Mouse (Mus musculus): ENCODE data around the gene Mfn2. TPM values are rescaled to one million over a fixed set of nuclear protein-coding genes. Genes with fewer than 3 reads are reported as not detected.

Gene Mfn2
- polyA plus RNA-seq, 1 experiment from 2014 or later = 43.4 TPM

DNA sequence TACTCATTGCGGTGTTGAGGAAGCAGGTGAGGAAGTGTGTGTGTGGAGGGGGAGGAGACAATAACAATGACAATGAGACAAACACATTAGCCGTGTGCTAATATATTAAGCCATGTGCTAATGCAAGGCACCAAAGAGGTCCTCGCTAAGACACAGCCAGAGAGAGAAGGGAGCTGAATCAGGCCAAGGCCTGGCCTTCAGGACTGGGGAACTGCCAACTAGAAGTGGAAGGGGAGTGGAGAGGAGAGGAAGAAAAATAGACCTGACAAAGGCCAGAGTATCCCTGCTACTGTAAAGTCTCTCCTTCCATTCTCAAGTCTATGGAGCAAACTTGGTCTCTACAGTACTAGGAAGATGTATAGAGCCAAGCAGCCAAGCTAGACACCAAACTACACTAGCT lies 903 bp downstream of the Mfn2 start:
- Histone ChIP-seq H3K4me1 (peaks cover 20% of the 10 kb centered on the region), H3K27me3 (ENCODE audit: poor library complexity, severe bottlenecking) (no peaks in the 10 kb centered on the region), H3K9me3 (no peaks in the 10 kb centered on the region), H3K4me3 (peak overlapping the region; percentile 93), H3K27ac (no peak overlapping the region), H3K36me3 (replicated peaks) (peaks cover 45% of the 10 kb centered on the region)
- DNase-seq (ENCODE audit: extremely low spot score, low spot score) = no peak
- WGBS = 82% methylated on average over 3 of the region's 3 CpGs

DNA sequence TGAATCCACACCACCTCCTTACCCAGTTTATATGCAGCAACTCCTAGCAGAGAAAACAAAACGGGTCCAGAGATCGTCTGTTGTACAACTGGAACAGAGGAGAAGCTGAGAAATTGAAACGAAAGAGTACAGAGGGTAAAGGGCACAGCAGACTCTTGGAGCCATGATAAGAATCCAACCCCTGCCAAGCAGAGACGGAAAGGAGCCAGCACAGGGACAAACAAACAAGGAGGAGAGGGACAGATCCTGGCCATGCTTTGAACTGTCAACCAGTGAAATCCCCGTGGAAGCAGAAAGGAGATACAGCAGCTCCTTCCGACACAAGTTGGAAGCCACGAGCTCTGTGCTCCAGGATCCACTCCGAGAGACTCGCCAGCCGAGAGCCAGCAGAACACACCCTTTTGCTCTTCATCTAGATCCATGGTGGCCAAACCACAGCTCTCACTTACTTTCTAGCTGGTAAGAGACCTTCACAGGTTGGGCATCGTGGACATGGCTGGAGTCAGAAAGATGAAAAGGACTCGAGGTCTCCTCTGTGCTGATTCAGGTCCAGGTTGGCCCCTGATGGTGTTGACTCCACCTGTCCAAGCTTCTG lies 1.5 kb downstream of the Mfn2 start:
- DNase-seq (ENCODE audit: extremely low spot score, low spot score) = no peak
- peaks cover 51% of the 10 kb centered on the region for H3K36me3 ChIP-seq (replicated peaks)
- no peaks in the 10 kb centered on the region for H3K9me3 ChIP-seq
- WGBS = 90% methylated on average over 12 of the region's 12 CpGs
- peak overlapping the region; percentile 93; the same call in 1 of the 2 replicates for H3K4me3 ChIP-seq
- peaks cover 20% of the 10 kb centered on the region for H3K4me1 ChIP-seq
- no peak overlapping the region for H3K27ac ChIP-seq
- no peaks in the 10 kb centered on the region for H3K27me3 ChIP-seq (ENCODE audit: poor library complexity, severe bottlenecking)

DNA sequence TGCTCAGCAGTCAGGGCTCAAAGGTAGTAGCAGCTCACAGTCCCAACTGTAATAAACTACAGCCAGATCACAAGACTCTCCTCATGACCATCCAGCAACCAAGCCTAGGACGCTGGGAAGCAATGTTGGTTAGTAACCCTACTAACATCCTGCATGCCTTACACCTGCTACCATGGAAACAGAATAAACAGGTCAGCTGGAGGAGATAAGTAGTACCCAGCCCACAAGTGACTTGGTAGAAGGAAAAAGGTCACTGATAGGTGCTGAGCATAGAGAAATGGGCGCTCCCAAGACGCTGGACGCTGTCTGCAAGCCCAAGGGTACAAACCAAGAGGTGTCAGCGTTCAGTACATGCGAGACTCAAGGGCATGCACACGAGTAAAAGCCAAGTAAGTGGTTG lies 4.1 kb downstream of the Mfn2 start:
- Histone ChIP-seq H3K27ac (no peak overlapping the region), H3K27me3 (ENCODE audit: poor library complexity, severe bottlenecking) (no peaks in the 10 kb centered on the region), H3K4me3 (no peak overlapping the region), H3K4me1 (peaks cover 19% of the 10 kb centered on the region), H3K9me3 (no peaks in the 10 kb centered on the region), H3K36me3 (replicated peaks) (peaks cover 76% of the 10 kb centered on the region)
- 96% methylated on average over 7 of the region's 7 CpGs for WGBS
- no peak for DNase-seq (ENCODE audit: extremely low spot score, low spot score)

- Histone ChIP-seq H3K9me3 (no peaks in the 10 kb centered on the region), H3K36me3 (replicated peaks) (peaks cover 96% of the 10 kb centered on the region), H3K27me3 (ENCODE audit: poor library complexity, severe bottlenecking) (no peaks in the 10 kb centered on the region), H3K27ac (no peak overlapping the region), H3K4me3 (no peak overlapping the region), H3K4me1 (no peaks in the 10 kb centered on the region)
- WGBS = 89% methylated on average over 3 of the region's 3 CpGs
- no peak for DNase-seq (ENCODE audit: extremely low spot score, low spot score)
These were observed 7.2 kb downstream of the Mfn2 start for GRCm38 (mm10) chr4:147897348-147897747.

DNA sequence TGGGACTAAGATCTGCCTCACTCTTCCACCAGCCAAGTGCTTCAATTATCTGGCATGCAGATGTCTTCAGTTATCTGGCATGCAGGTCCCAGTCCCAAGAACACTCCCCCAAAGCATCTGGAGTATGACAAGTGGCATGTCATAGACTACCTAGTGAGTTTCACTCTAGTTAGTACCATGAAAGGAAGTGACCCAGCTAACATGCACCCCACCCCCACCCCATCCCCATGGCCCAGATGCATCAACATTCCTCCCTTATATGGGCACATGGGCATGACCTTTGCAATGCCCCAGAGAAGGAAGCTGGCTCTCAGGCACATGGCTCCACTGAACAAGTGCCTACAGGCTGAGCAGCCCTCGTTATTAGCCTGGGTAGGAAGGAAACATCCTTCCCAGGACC lies 8.1 kb downstream of the Mfn2 start:
- Histone ChIP-seq H3K9me3 (no peaks in the 10 kb centered on the region), H3K4me3 (no peak overlapping the region), H3K27ac (no peak overlapping the region), H3K4me1 (no peaks in the 10 kb centered on the region), H3K27me3 (ENCODE audit: poor library complexity, severe bottlenecking) (no peaks in the 10 kb centered on the region), H3K36me3 (replicated peaks) (peaks cover 97% of the 10 kb centered on the region)
- WGBS = 89% methylated on average over 1 of the region's 1 CpGs
- no peak for DNase-seq (ENCODE audit: extremely low spot score, low spot score)

DNA sequence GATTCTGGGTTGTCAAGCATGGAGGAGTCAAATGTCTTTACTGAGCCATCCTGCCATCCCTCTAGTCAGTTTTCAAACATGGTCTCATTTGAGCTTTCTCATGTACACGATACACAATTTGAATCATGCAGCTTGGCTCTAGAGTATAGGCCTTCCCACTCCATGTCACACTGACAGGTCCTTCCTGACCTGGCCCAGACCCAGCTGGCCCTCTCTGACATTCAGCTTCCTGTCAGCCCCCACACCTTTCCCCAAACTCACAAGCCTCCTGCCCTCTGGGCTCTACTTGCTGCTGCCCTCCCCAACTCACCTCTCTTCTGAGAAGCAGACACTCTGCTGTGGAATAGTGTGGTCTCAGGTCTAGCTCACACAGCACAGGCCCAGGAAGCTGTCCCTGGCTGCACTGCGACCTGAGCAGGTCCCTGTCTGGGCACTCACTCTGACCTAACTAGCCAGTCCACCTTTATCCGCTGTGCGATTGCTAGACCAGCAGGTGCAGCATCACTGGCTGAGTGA lies 8.6 kb downstream of the Mfn2 start:
- Histone ChIP-seq H3K9me3 (no peaks in the 10 kb centered on the region), H3K4me3 (no peak overlapping the region), H3K36me3 (replicated peaks) (peaks cover 99% of the 10 kb centered on the region), H3K4me1 (no peaks in the 10 kb centered on the region), H3K27ac (no peak overlapping the region), H3K27me3 (ENCODE audit: poor library complexity, severe bottlenecking) (no peaks in the 10 kb centered on the region)
- 90% methylated on average over 4 of the region's 4 CpGs for WGBS
- DNase-seq (ENCODE audit: extremely low spot score, low spot score) = no peak

DNA sequence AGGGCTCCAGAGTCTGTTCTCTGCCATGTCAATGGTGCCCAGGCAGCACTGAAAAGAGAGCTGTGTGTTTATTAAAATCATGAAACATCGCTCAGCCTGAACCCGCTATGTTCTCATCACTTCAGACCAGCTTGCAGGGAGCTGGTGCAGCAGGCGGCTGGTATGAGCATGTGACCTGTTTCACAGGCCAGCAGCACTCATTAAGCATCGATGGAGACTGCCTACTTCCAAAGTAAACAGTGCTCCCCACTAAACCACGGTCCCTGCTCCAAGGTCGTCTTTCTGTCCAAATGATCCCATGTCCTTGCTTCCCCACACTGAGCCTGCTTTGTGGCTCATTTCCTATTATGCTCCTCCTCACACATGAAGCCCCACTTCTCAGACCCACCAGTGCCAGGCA lies 14.2 kb downstream of the Mfn2 start:
- Histone ChIP-seq H3K27ac (no peak overlapping the region), H3K4me3 (no peak overlapping the region), H3K36me3 (replicated peaks) (peaks cover 95% of the 10 kb centered on the region), H3K27me3 (ENCODE audit: poor library complexity, severe bottlenecking) (no peaks in the 10 kb centered on the region), H3K9me3 (no peaks in the 10 kb centered on the region), H3K4me1 (no peaks in the 10 kb centered on the region)
- WGBS = 95% methylated on average over 6 of the region's 6 CpGs
- DNase-seq (ENCODE audit: extremely low spot score, low spot score) = no peak

GRCm38 (mm10) chr4:147888237-147888636 lies 16.3 kb downstream of the Mfn2 start:
- no peak overlapping the region for H3K4me3 ChIP-seq
- 94% methylated on average over 4 of the region's 4 CpGs for WGBS
- no peak for DNase-seq (ENCODE audit: extremely low spot score, low spot score)
- no peaks in the 10 kb centered on the region for H3K9me3 ChIP-seq
- H3K36me3 ChIP-seq (replicated peaks) = peaks cover 95% of the 10 kb centered on the region
- H3K27ac ChIP-seq = no peak overlapping the region
- H3K4me1 ChIP-seq = no peaks in the 10 kb centered on the region
- H3K27me3 ChIP-seq (ENCODE audit: poor library complexity, severe bottlenecking) = no peaks in the 10 kb centered on the region

DNA sequence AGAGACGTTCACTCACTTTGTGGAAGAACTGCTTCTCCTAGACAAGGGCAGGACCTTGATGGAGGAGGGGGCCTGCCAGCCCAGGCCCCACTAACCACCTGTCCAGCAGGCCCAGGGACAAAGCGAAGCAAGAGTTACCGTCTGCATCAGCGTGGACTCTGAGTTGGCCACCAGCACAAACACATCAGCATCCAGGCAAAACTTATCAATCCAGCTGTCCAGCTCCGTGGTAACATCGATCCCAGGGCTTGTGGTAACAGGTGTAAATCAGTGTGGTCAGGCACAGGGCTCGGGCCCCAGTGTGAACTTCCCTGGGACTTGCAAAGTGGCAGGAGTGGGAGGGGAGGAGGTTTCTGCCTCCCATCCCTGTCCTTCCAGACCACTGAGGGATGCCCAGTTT lies 17.2 kb downstream of the Mfn2 start:
- Histone ChIP-seq H3K4me3 (no peak overlapping the region), H3K36me3 (replicated peaks) (peaks cover 95% of the 10 kb centered on the region), H3K27me3 (ENCODE audit: poor library complexity, severe bottlenecking) (no peaks in the 10 kb centered on the region), H3K27ac (no peak overlapping the region), H3K4me1 (no peaks in the 10 kb centered on the region), H3K9me3 (no peaks in the 10 kb centered on the region)
- no peak for DNase-seq (ENCODE audit: extremely low spot score, low spot score)
- WGBS = 95% methylated on average over 7 of the region's 7 CpGs

DNA sequence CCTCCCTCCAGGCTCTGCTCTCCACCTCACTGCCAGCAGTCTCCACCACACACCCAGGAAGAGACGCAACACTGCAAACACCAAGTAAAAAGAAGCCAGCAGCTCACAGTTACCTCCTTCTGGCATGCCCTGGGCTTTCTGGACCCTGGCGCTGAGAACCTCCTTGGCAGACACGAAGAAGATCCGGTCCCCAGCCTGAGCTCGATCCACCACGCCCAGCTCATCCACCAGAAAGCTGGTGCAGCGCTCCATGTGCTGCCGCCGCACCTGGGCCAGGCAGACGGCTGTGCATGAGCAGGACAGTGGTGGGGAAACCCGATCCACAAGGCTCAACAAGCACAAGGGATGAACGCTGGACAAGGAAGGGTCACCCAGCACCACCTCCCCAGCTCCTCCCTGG lies 18.3 kb downstream of the Mfn2 start:
- Histone ChIP-seq H3K4me1 (no peaks in the 10 kb centered on the region), H3K36me3 (replicated peaks) (peaks cover 95% of the 10 kb centered on the region), H3K27me3 (ENCODE audit: poor library complexity, severe bottlenecking) (no peaks in the 10 kb centered on the region), H3K27ac (no peak overlapping the region), H3K9me3 (no peaks in the 10 kb centered on the region), H3K4me3 (no peak overlapping the region)
- 96% methylated on average over 12 of the region's 12 CpGs for WGBS
- DNase-seq (ENCODE audit: extremely low spot score, low spot score) = no peak

- 89% methylated on average over 3 of the region's 3 CpGs for WGBS
- Histone ChIP-seq H3K4me3 (no peak overlapping the region), H3K27me3 (ENCODE audit: poor library complexity, severe bottlenecking) (no peaks in the 10 kb centered on the region), H3K27ac (no peak overlapping the region), H3K36me3 (replicated peaks) (peaks cover 99% of the 10 kb centered on the region), H3K4me1 (no peaks in the 10 kb centered on the region; the same call in 1 of the 2 replicates), H3K9me3 (no peaks in the 10 kb centered on the region)
- DNase-seq (ENCODE audit: extremely low spot score, low spot score) = no peak
These were observed 20.4 kb downstream of the Mfn2 start for GRCm38 (mm10) chr4:147884138-147884537.

GRCm38 (mm10) chr4:147883041-147883440 lies 21.5 kb downstream of the Mfn2 start:
- WGBS = 90% methylated on average over 6 of the region's 6 CpGs
- H3K27me3 ChIP-seq (ENCODE audit: poor library complexity, severe bottlenecking) = no peaks in the 10 kb centered on the region
- H3K9me3 ChIP-seq = no peaks in the 10 kb centered on the region
- no peaks in the 10 kb centered on the region; the same call in 1 of the 2 replicates for H3K4me1 ChIP-seq
- no peak overlapping the region for H3K27ac ChIP-seq
- peaks cover 99% of the 10 kb centered on the region for H3K36me3 ChIP-seq (replicated peaks)
- H3K4me3 ChIP-seq = no peak overlapping the region
- DNase-seq (ENCODE audit: extremely low spot score, low spot score) = no peak

- Histone ChIP-seq H3K4me1 (no peaks in the 10 kb centered on the region; the same call in 1 of the 2 replicates), H3K27ac (no peak overlapping the region), H3K36me3 (replicated peaks) (peaks cover 97% of the 10 kb centered on the region), H3K27me3 (ENCODE audit: poor library complexity, severe bottlenecking) (no peaks in the 10 kb centered on the region), H3K4me3 (no peak overlapping the region), H3K9me3 (no peaks in the 10 kb centered on the region)
- 95% methylated on average over 7 of the region's 7 CpGs for WGBS
- no peak for DNase-seq (ENCODE audit: extremely low spot score, low spot score)
These were observed 22.7 kb downstream of the Mfn2 start for GRCm38 (mm10) chr4:147881792-147882191.

- Histone ChIP-seq H3K4me1 (no peaks in the 10 kb centered on the region; the same call in 1 of the 2 replicates), H3K4me3 (no peak overlapping the region), H3K27ac (no peak overlapping the region), H3K36me3 (replicated peaks) (peaks cover 97% of the 10 kb centered on the region), H3K9me3 (no peaks in the 10 kb centered on the region), H3K27me3 (ENCODE audit: poor library complexity, severe bottlenecking) (no peaks in the 10 kb centered on the region)
- 69% methylated on average over 5 of the region's 5 CpGs for WGBS
- no peak for DNase-seq (ENCODE audit: extremely low spot score, low spot score)
These were observed 24.6 kb downstream of the Mfn2 start for GRCm38 (mm10) chr4:147879865-147880264.

Data from forebrain, embryonic 10.5 days (tissue).